Mouse (Mus musculus): Measurements from ENCODE around the gene Hnrnph1. TPM values are rescaled to one million over a fixed set of nuclear protein-coding genes. Genes with fewer than 3 reads are reported as not detected.

Gene Hnrnph1
- polyA plus RNA-seq, 1 experiment: 11.5 TPM

GRCm38 (mm10) chr11:50426056-50426455, 49.3 kb downstream of the Hnrnph1 start:
- Histone ChIP-seq H3K27me3 (ENCODE audit: control insufficient read depth, insufficient read depth, low read length) (no peaks in the 10 kb centered on the region), H3K27ac (ENCODE audit: insufficient read depth, low read depth, low read length) (no peak overlapping the region), H3K36me3 (ENCODE audit: control insufficient read depth, insufficient read depth, low read length) (peaks cover 1% of the 10 kb centered on the region; the same call in 1 of the 2 replicates), H3K4me3 (ENCODE audit: low read depth, low read length) (no peak overlapping the region), H3K4me1 (ENCODE audit: control insufficient read depth, insufficient read depth, insufficient read length, low read length) (peaks cover 4% of the 10 kb centered on the region)
- no peak for TF ChIP-seq CTCF (IDR thresholded peaks at IDR 0.05; ENCODE audit: extremely low read depth, insufficient read length, insufficient replicate concordance, low read depth, low read length)
- 92% methylated on average over 4 of the region's 4 CpGs for WGBS

- under 1% methylated on average over 90 of the region's 90 CpGs for WGBS
- TF ChIP-seq CTCF (IDR thresholded peaks at IDR 0.05; ENCODE audit: extremely low read depth, insufficient read length, insufficient replicate concordance, low read depth, low read length): no peak
- peak; percentile 87 for TF ChIP-seq POLR2A (IDR thresholded peaks at IDR 0.05; ENCODE audit: low read depth, low read length)
- Histone ChIP-seq H3K36me3 (ENCODE audit: control insufficient read depth, insufficient read depth, low read length) (0 out of 2 replicates have a peak, but pooled peaks cover 1% of the 10 kb centered on the region), H3K27me3 (ENCODE audit: control insufficient read depth, insufficient read depth, low read length) (no peaks in the 10 kb centered on the region), H3K4me3 (ENCODE audit: low read depth, low read length) (peak within 1 kb of the TSS; percentile 76), H3K4me1 (ENCODE audit: control insufficient read depth, insufficient read depth, insufficient read length, low read length) (0 out of 2 replicates have a peak, but pooled peaks cover 2% of the 10 kb centered on the region), H3K27ac (ENCODE audit: insufficient read depth, low read depth, low read length) (peak within 1 kb of the TSS; percentile 87)
Observed at GRCm38 (mm10) chr11:50430277-50431133, 53.7 kb downstream of the Hnrnph1 start, which contains the start of gene Rufy1. Gene Rufy1, minus strand, starts transcription at chr11:50431125.

GRCm38 (mm10) chr11:50431134-50432068, 54.6 kb downstream of the Hnrnph1 start:
- 24% methylated on average over 32 of the region's 32 CpGs for WGBS

DNA sequence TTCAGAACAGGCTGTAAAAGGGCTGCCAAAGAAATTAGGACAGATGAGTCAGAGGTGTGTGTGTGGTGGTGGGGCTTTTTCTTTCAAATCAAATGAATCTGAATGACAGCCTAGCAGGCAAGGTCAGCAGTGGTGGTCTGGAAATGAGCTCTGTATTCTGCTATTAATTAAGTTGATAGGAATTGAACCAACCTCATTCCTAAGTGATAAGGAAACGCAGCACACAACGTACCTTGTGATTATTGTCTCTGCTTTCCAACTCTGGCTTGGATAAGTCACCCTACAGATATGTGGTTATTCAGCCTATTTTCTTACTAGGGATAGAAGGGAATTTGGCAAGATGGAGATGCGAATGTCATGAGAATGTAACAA, 55.3 kb downstream of the Hnrnph1 start:
- WGBS: 76% methylated on average over 3 of the region's 3 CpGs
- Histone ChIP-seq H3K4me1 (ENCODE audit: control insufficient read depth, insufficient read depth, insufficient read length, low read length) (0 out of 2 replicates have a peak, but pooled peaks cover 2% of the 10 kb centered on the region), H3K27ac (ENCODE audit: insufficient read depth, low read depth, low read length) (no peak overlapping the region), H3K36me3 (ENCODE audit: control insufficient read depth, insufficient read depth, low read length) (no peaks in the 10 kb centered on the region), H3K4me3 (ENCODE audit: low read depth, low read length) (no peak overlapping the region), H3K27me3 (ENCODE audit: control insufficient read depth, insufficient read depth, low read length) (no peaks in the 10 kb centered on the region)
- no peak for TF ChIP-seq CTCF (IDR thresholded peaks at IDR 0.05; ENCODE audit: extremely low read depth, insufficient read length, insufficient replicate concordance, low read depth, low read length)
- no peak for TF ChIP-seq POLR2A (IDR thresholded peaks at IDR 0.05; ENCODE audit: low read depth, low read length)

More at GRCm38 (mm10) chr11:50431134-50432068, 54.6 kb downstream of the Hnrnph1 start:
- H3K4me1 ChIP-seq (ENCODE audit: control insufficient read depth, insufficient read depth, insufficient read length, low read length): 0 out of 2 replicates have a peak, but pooled peaks cover 2% of the 10 kb centered on the region
- H3K27ac ChIP-seq (ENCODE audit: insufficient read depth, low read depth, low read length): peak overlapping the region; percentile 87
- TF ChIP-seq POLR2A (IDR thresholded peaks at IDR 0.05; ENCODE audit: low read depth, low read length) (no peak), CTCF (IDR thresholded peaks at IDR 0.05; ENCODE audit: extremely low read depth, insufficient read length, insufficient replicate concordance, low read depth, low read length) (no peak)
- H3K36me3 ChIP-seq (ENCODE audit: control insufficient read depth, insufficient read depth, low read length): no peaks in the 10 kb centered on the region
- H3K4me3 ChIP-seq (ENCODE audit: low read depth, low read length): peak overlapping the region; percentile 76
- no peaks in the 10 kb centered on the region for H3K27me3 ChIP-seq (ENCODE audit: control insufficient read depth, insufficient read depth, low read length)

DNA sequence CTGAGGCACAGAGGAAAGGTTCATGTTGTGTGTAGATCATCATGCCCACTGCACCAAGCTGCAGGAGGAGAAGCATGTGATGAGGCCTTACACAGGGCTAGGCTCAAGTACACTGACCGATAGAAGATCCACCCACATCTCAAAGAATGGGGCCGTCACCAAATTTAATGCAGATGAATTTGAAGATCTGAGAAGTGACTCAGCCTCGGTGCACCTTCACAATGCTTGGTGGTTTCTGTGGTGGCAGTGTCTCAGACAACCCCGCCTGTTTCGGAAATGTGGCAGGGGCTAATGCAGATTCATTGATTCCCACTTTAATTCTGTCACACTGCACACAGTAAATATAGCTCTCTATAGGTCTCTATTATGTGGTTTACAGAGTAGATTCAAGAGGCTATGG, 56.1 kb downstream of the Hnrnph1 start:
- WGBS: 87% methylated on average over 5 of the region's 5 CpGs
- Histone ChIP-seq H3K27me3 (ENCODE audit: control insufficient read depth, insufficient read depth, low read length) (no peaks in the 10 kb centered on the region), H3K4me1 (ENCODE audit: control insufficient read depth, insufficient read depth, insufficient read length, low read length) (0 out of 2 replicates have a peak, but pooled peaks cover 2% of the 10 kb centered on the region), H3K36me3 (ENCODE audit: control insufficient read depth, insufficient read depth, low read length) (no peaks in the 10 kb centered on the region), H3K4me3 (ENCODE audit: low read depth, low read length) (no peak overlapping the region), H3K27ac (ENCODE audit: insufficient read depth, low read depth, low read length) (no peak overlapping the region)
- no peak for TF ChIP-seq POLR2A (IDR thresholded peaks at IDR 0.05; ENCODE audit: low read depth, low read length)
- TF ChIP-seq CTCF (IDR thresholded peaks at IDR 0.05; ENCODE audit: extremely low read depth, insufficient read length, insufficient replicate concordance, low read depth, low read length): no peak

Other genes with a start within 250 kb of the Hnrnph1 start
- gene Tbc1d9b, start 245.6 kb upstream of the Hnrnph1 start, polyA plus RNA-seq (2012; rRNA removed): 19.3 and 31.5 TPM in 2 replicates
- 0.95 and 3.8 TPM in 2 replicates for gene Mrnip, start 202.5 kb upstream of the Hnrnph1 start, polyA plus RNA-seq (2012; rRNA removed)
- 89.1 and 171 TPM in 2 replicates for gene Sqstm1, start 166.2 kb upstream of the Hnrnph1 start, polyA plus RNA-seq (2012; rRNA removed)
- gene Mgat4b, start 166.1 kb upstream of the Hnrnph1 start, polyA plus RNA-seq (2012; rRNA removed): 116 and 171 TPM in 2 replicates
- gene Ltc4s, start 138.4 kb upstream of the Hnrnph1 start, polyA plus RNA-seq (2012; rRNA removed): 44.3 and 51.3 TPM in 2 replicates
- 7.5 and 12.6 TPM in 2 replicates for gene Maml1, start 84.7 kb upstream of the Hnrnph1 start, polyA plus RNA-seq (2012; rRNA removed)
- 12.0 and 31.9 TPM in 2 replicates for gene Canx, start 51.3 kb upstream of the Hnrnph1 start, polyA plus RNA-seq (2012; rRNA removed)
- gene Cby3, start 22.5 kb upstream of the Hnrnph1 start, polyA plus RNA-seq (2012; rRNA removed): 0.15 and 0.51 TPM in 2 replicates
- gene Rufy1, start 54.1 kb downstream of the Hnrnph1 start, polyA plus RNA-seq (2012; rRNA removed): 8.0 and 15.8 TPM in 2 replicates
- 2.6 and 3.5 TPM in 2 replicates for gene Adamts2, start 225.1 kb downstream of the Hnrnph1 start, polyA plus RNA-seq (2012; rRNA removed)

Measured in small intestine, adult 2 months (tissue).